Mouse (Mus musculus): ENCODE measurements around the gene Pcbp3.

Gene Pcbp3

GRCm38 (mm10) chr10:76844365-76844764, 117.3 kb downstream of the Pcbp3 start:
- no peak for DNase-seq

- no peak for DNase-seq
Observed at GRCm38 (mm10) chr10:76842087-76842486, 119.6 kb downstream of the Pcbp3 start.

GRCm38 (mm10) chr10:76841220-76841619, 120.5 kb downstream of the Pcbp3 start:
- DNase-seq: no peak

- no peak for DNase-seq
Observed at GRCm38 (mm10) chr10:76840566-76840965, 121.1 kb downstream of the Pcbp3 start.

GRCm38 (mm10) chr10:76835497-76836357, 126.0 kb downstream of the Pcbp3 start:
- DNase-seq: peak; percentile 89

GRCm38 (mm10) chr10:76832841-76833240, 128.8 kb downstream of the Pcbp3 start:
- DNase-seq: no peak

GRCm38 (mm10) chr10:76831915-76832314, 129.8 kb downstream of the Pcbp3 start:
- no peak for DNase-seq

- no peak for DNase-seq
Observed at GRCm38 (mm10) chr10:76831151-76831550, 130.5 kb downstream of the Pcbp3 start.

- no peak for DNase-seq
Observed at GRCm38 (mm10) chr10:76828936-76829335, 132.8 kb downstream of the Pcbp3 start.

GRCm38 (mm10) chr10:76822698-76823097, 139.0 kb downstream of the Pcbp3 start:
- no peak for DNase-seq

GRCm38 (mm10) chr10:76819321-76819720, 142.4 kb downstream of the Pcbp3 start:
- no peak for DNase-seq

GRCm38 (mm10) chr10:76818337-76818736, 143.3 kb downstream of the Pcbp3 start:
- DNase-seq: no peak

GRCm38 (mm10) chr10:76816930-76817329, 144.8 kb downstream of the Pcbp3 start:
- no peak for DNase-seq

- DNase-seq: no peak
Observed at GRCm38 (mm10) chr10:76816436-76816835, 145.3 kb downstream of the Pcbp3 start.

- no peak for DNase-seq
Observed at GRCm38 (mm10) chr10:76815481-76815880, 146.2 kb downstream of the Pcbp3 start.

GRCm38 (mm10) chr10:76814811-76815210, 146.9 kb downstream of the Pcbp3 start:
- DNase-seq: no peak

GRCm38 (mm10) chr10:76809916-76810660, 151.6 kb downstream of the Pcbp3 start:
- no peak for DNase-seq

- DNase-seq: no peak
Observed at GRCm38 (mm10) chr10:76809439-76809838, 152.2 kb downstream of the Pcbp3 start.

- no peak for DNase-seq
Observed at GRCm38 (mm10) chr10:76808446-76809400, 153.0 kb downstream of the Pcbp3 start.

GRCm38 (mm10) chr10:76802500-76802885, 159.2 kb downstream of the Pcbp3 start:
- DNase-seq: no peak

- DNase-seq: no peak
Observed at GRCm38 (mm10) chr10:76801841-76802499, 159.7 kb downstream of the Pcbp3 start.

- no peak for DNase-seq
Observed at GRCm38 (mm10) chr10:76801237-76801641, 160.4 kb downstream of the Pcbp3 start.

All from right cerebral cortex, postnatal 14 days (tissue).